Mouse (Mus musculus) midbrain, postnatal 0 days (tissue): ENCODE measurements at regions not wholly inside any gene's neighbourhood (a gene's known extent, or its start where the extent isn't known, plus 50 kb on each side); places are given as distances from the start of the nearest gene placed in this dataset.
A peak's percentile ranks its signal among the peaks of the same experiment; 100 is the strongest.
"Not testable (repeated sequence)": the region's sequence is repeated elsewhere in the genome, so short reads cannot be mapped to it uniquely, and the experiment has no call there.

ENCODE experiments used
- ATAC-seq: fragments of 200-750 bp; cut with Nextera tagmentation; 2 replicates; pipeline ENCODE4 v1.8.0; 2017; ENCODE audit warnings: moderate number of reproducible peaks, mild to moderate bottlenecking, moderate TSS enrichment, moderate library complexity; ENCODE audit not compliant: low FRiP score
- DNase-seq: peaks from one replicate; pipeline ENCODE4 v3.0.0-alpha.2; 2015; ENCODE audit warnings: low spot score
- H3K27ac ChIP-seq: fragments of 300-500 bp; sonication (generic); 2 replicates; pipeline ENCODE4 v1.5.1; 2014; ENCODE audit warnings: low read depth, mild to moderate bottlenecking, low read length, mixed read lengths
- H3K27me3 ChIP-seq: fragments of 300-500 bp; sonication (generic); 2 replicates; pipeline ENCODE4 v1.6.1; 2014; ENCODE audit warnings: low read length, control low read depth, mixed read lengths; ENCODE audit not compliant: insufficient read depth
- H3K36me3 ChIP-seq: fragments of 300-500 bp; sonication (generic); 2 replicates; pipeline ENCODE4 v1.6.1; 2014; ENCODE audit warnings: low read length, control low read depth, mixed read lengths; ENCODE audit not compliant: insufficient read depth
- H3K4me1 ChIP-seq: fragments of 300-500 bp; sonication (generic); 2 replicates; pipeline ENCODE4 v1.6.1; 2014; ENCODE audit warnings: mild to moderate bottlenecking, control low read depth, antibody characterized with exemption, low read length, mixed read lengths; ENCODE audit not compliant: insufficient read depth
- H3K4me2 ChIP-seq: fragments of 300-500 bp; sonication (generic); 2 replicates; pipeline ENCODE4 v1.6.1; 2014; ENCODE audit warnings: low read depth, mild to moderate bottlenecking, low read length, mixed read lengths; ENCODE audit not compliant: poor library complexity, severe bottlenecking
- H3K4me3 ChIP-seq: fragments of 300-500 bp; sonication (generic); 2 replicates; pipeline ENCODE4 v1.5.1; 2014; ENCODE audit warnings: low read depth, mild to moderate bottlenecking, low read length, moderate library complexity
- H3K9ac ChIP-seq: fragments of 300-500 bp; sonication (generic); replicated peaks from 2 replicates; pipeline ENCODE4 v1.6.1; 2014; ENCODE audit warnings: mild to moderate bottlenecking, low read length, moderate library complexity, mixed read lengths; ENCODE audit not compliant: poor library complexity, severe bottlenecking
- H3K9me3 ChIP-seq: fragments of 300-500 bp; sonication (generic); 2 replicates; pipeline ENCODE4 v1.6.1; 2016; ENCODE audit warnings: low read length, control low read depth
- CTCF ChIP-seq: IDR thresholded peaks from 2 replicates; pipeline ENCODE4 v1.5.1; 2016; ENCODE audit warnings: antibody characterized with exemption, mild to moderate bottlenecking
- WGBS: fragments of 180-500 bp; shearing (Covaris S2); extraction: QIAGEN DNeasy Blood & Tissue Kit; methylation state at CpG from one replicate; pipeline ENCODE4 v1.1.7; 2014; 5-methylcytosine and 5-hydroxymethylcytosine counted together

- H3K36me3 ChIP-seq = no peaks in the 10 kb centered on the region
- H3K9me3 ChIP-seq = no peaks in the 10 kb centered on the region
- WGBS = 75% methylated on average over 8 of the region's 8 CpGs
- no peak overlapping the region for H3K4me3 ChIP-seq
- ATAC-seq = no peak
- TF ChIP-seq CTCF = no peak
- H3K27ac ChIP-seq = no peak overlapping the region
- no peaks in the 10 kb centered on the region for H3K27me3 ChIP-seq
- H3K4me2 ChIP-seq = no peak overlapping the region
- no peak for DNase-seq
- no peaks in the 10 kb centered on the region for H3K4me1 ChIP-seq
- H3K9ac ChIP-seq = no peak overlapping the region
Observed at GRCm38 (mm10) chr7:75394866-75395580, 60.3 kb upstream of the Akap13 start.

GRCm38 (mm10) chr7:75397559-75397958 is 57.8 kb upstream of the Akap13 start:
- Histone ChIP-seq H3K9me3 (no peaks in the 10 kb centered on the region), H3K36me3 (no peaks in the 10 kb centered on the region), H3K4me1 (no peaks in the 10 kb centered on the region), H3K4me3 (no peak overlapping the region), H3K27me3 (no peaks in the 10 kb centered on the region), H3K9ac (no peak overlapping the region), H3K27ac (no peak overlapping the region), H3K4me2 (no peak overlapping the region)
- no peak for ATAC-seq
- DNase-seq = no peak
- no peak for TF ChIP-seq CTCF
- 25% methylated on average over 7 of the region's 7 CpGs for WGBS

- not testable (repeated sequence) for H3K9ac ChIP-seq, H3K27ac ChIP-seq, ATAC-seq, H3K27me3 ChIP-seq, H3K9me3 ChIP-seq, H3K4me1 ChIP-seq, DNase-seq, H3K36me3 ChIP-seq, H3K4me3 ChIP-seq, H3K4me2 ChIP-seq
- WGBS = 87% methylated on average over 2 of the region's 2 CpGs
Observed at GRCm38 (mm10) chr7:75398480-75398879, 56.9 kb upstream of the Akap13 start.

GRCm38 (mm10) chr7:75398904-75399724 is 56.2 kb upstream of the Akap13 start:
- no peak overlapping the region for H3K4me3 ChIP-seq
- 58% methylated on average over 7 of the region's 7 CpGs for WGBS
- ATAC-seq (no peak), DNase-seq (peak; percentile 61)
- no peak overlapping the region for H3K9ac ChIP-seq
- TF ChIP-seq CTCF = peak; percentile 71
- H3K36me3 ChIP-seq = no peaks in the 10 kb centered on the region
- H3K27ac ChIP-seq = no peak overlapping the region
- no peaks in the 10 kb centered on the region for H3K4me1 ChIP-seq
- H3K9me3 ChIP-seq = no peaks in the 10 kb centered on the region
- H3K27me3 ChIP-seq = no peaks in the 10 kb centered on the region
- H3K4me2 ChIP-seq = no peak overlapping the region

DNA sequence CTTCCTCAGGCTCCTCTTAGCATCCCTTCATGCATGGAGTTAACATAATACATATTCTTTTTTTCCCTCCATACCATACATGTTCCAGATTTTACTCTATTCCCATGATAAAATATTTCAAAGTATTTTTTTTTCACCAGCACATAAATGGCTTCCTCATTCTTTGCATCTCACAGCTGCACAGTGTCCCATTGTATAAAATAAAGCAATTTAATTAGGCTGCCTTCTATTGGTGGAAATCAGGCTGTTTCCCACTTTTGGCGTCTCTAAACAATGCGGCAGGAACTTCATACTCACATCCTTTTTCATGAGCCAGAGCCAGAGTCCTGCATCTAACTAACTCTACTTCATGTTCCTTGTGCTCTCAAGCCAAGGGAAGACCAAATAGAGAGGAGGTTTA is 54.9 kb upstream of the Akap13 start:
- Histone ChIP-seq H3K4me2 (no peak overlapping the region), H3K4me3 (no peak overlapping the region), H3K4me1 (no peaks in the 10 kb centered on the region), H3K27me3 (no peaks in the 10 kb centered on the region), H3K27ac (no peak overlapping the region), H3K9me3 (no peaks in the 10 kb centered on the region), H3K36me3 (no peaks in the 10 kb centered on the region), H3K9ac (no peak overlapping the region)
- no peak for TF ChIP-seq CTCF
- DNase-seq (no peak), ATAC-seq (no peak)
- 76% methylated on average over 2 of the region's 2 CpGs for WGBS

DNA sequence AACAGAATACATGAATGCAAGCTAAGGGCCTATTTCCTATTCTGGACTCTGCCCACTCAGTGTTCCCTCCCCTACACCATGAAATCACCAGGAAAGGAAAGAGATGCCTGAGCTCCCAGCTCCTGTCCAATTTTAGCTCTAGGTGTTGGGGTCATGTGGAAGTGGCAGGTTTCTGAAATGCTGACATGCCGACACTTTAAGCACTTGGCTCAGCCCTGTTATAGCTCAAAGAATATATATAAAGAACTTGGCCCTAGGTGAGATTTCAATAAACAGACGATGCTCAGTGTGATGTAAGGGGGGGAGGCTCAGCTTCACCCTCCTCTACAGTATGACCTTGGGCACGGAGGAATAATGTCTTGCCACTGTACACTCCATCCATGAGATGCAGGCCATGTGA is 50.4 kb upstream of the Akap13 start:
- DNase-seq (no peak), ATAC-seq (no peak)
- Histone ChIP-seq H3K9ac (no peak overlapping the region), H3K4me3 (no peak overlapping the region), H3K27ac (no peak overlapping the region), H3K4me1 (no peaks in the 10 kb centered on the region), H3K36me3 (no peaks in the 10 kb centered on the region), H3K27me3 (no peaks in the 10 kb centered on the region), H3K9me3 (no peaks in the 10 kb centered on the region), H3K4me2 (no peak overlapping the region)
- TF ChIP-seq CTCF = no peak
- 86% methylated on average over 3 of the region's 3 CpGs for WGBS
